Mouse (Mus musculus) cerebellum, adult 2 months (tissue): Measurements from ENCODE around the gene Sos1.

Experiments used
- CTCF ChIP-seq: fragments of 200-500 bp; IDR thresholded peaks from 2 replicates; pipeline ENCODE4 v1.5.1; 2011; ENCODE audit warnings: low read depth, mild to moderate bottlenecking, control low read depth, low read length, moderate library complexity, borderline replicate concordance; ENCODE audit not compliant: insufficient read depth
- POLR2A ChIP-seq: fragments of 200-500 bp; IDR thresholded peaks from 2 replicates; pipeline ENCODE4 v1.6.1; 2011; ENCODE audit warnings: low read length, control low read depth, borderline replicate concordance; ENCODE audit not compliant: insufficient read depth

GRCm38 (mm10) chr17:80515513-80515912 lies 35.3 kb upstream of the Sos1 start:
- TF ChIP-seq CTCF (no peak), POLR2A (no peak)
